Comparison of ENCODE assay signal across 27 mouse cellular contexts in genomic region chr2:89724912-89725311, GRCm38 (mm10). TPM values are rescaled to one million over a fixed set of nuclear protein-coding genes. Genes with fewer than 3 reads are reported as not detected.
"Had no signal": no experiment of that assay in that cellular context is flagged by ENCODE, and none has a peak within 500 bp of the region (broad histone marks: within the 10 kb centered on the region; RNA-seq: fewer than 3 reads in every experiment).

Olfr1252 (minus strand) TSS chr2:89725012.

- ATAC-seq: liver, embryonic 12.5 days; liver, postnatal 0 days; lung, postnatal 0 days; midbrain, embryonic 13.5 days; midbrain, embryonic 15.5 days; midbrain, embryonic 16.5 days had no signal

- DNase-seq: left cerebral cortex, postnatal 4 days; liver; liver, embryonic 13.5 days; liver, postnatal 0 days; lung, adult 18-20 months; lung, adult 2 months; lung, embryonic 14.5 days; lung, postnatal 10 days; lung, postnatal 14 days; lung, postnatal 36 days; lung, postnatal 4 days; midbrain, embryonic 14.5 days had no signal

RNA-seq across cellular contexts. Expression of gene Olfr1252, which starts in this region (rescaled TPM):
- total RNA-seq: left cerebral cortex, adult 8-10 months; left cerebral cortex, postnatal 10 days; left cerebral cortex, postnatal 14 days; left cerebral cortex, postnatal 25 days; left cerebral cortex, postnatal 36 days; left cerebral cortex, postnatal 4 days; liver, adult 2 months; megakaryocyte, adult 5-6 weeks; megakaryocyte-erythroid progenitor cell, adult 5-6 weeks; midbrain, postnatal 0 days; monocyte, adult 5-6 weeks had no signal
